Mouse (Mus musculus) thymus, adult 2 months (tissue): ENCODE measurements at regions not wholly inside any gene's neighbourhood (a gene's known extent, or its start where the extent isn't known, plus 50 kb on each side); places are given as distances from the start of the nearest gene placed in this dataset.

Experiments
- DNase-seq: peaks from one replicate; pipeline ENCODE4 v3.0.0; 2021
- H3K27ac ChIP-seq: fragments of 200-500 bp; 2 replicates; pipeline ENCODE4 v1.5.1; 2012; ENCODE audit warnings: low read length, control low read depth; ENCODE audit not compliant: control insufficient read depth, insufficient read depth
- H3K27me3 ChIP-seq: fragments of 200-500 bp; 2 replicates; pipeline ENCODE4 v1.6.1; 2012; ENCODE audit warnings: mild to moderate bottlenecking, low read length, moderate library complexity, mixed read lengths; ENCODE audit not compliant: control insufficient read depth, insufficient read depth
- H3K36me3 ChIP-seq: fragments of 200-500 bp; 2 replicates; pipeline ENCODE4 v1.6.1; 2012; ENCODE audit warnings: mild to moderate bottlenecking, low read length, moderate library complexity; ENCODE audit not compliant: control insufficient read depth, insufficient read depth
- H3K4me1 ChIP-seq: fragments of 200-500 bp; replicated peaks from 2 replicates; pipeline ENCODE4 v1.6.1; 2012; ENCODE audit warnings: low read length; ENCODE audit not compliant: control insufficient read depth, insufficient read depth
- H3K4me3 ChIP-seq: fragments of 200-500 bp; 2 replicates; pipeline ENCODE4 v1.5.1; 2012; ENCODE audit warnings: mild to moderate bottlenecking, low read length, control low read depth, moderate library complexity; ENCODE audit not compliant: control insufficient read depth, insufficient read depth
- CTCF ChIP-seq: fragments of 200-500 bp; IDR thresholded peaks from 2 replicates; pipeline ENCODE4 v1.5.1; 2012; ENCODE audit warnings: mild to moderate bottlenecking, control low read depth, low read length, moderate library complexity, borderline replicate concordance; ENCODE audit not compliant: control insufficient read depth, poor library complexity, insufficient read depth; ENCODE audit errors: extremely low read depth
- POLR2A ChIP-seq: fragments of 200-500 bp; IDR thresholded peaks from 2 replicates; pipeline ENCODE4 v1.6.1; 2012; ENCODE audit warnings: mild to moderate bottlenecking, low read length, control low read depth, moderate library complexity; ENCODE audit not compliant: control insufficient read depth, poor library complexity, insufficient read depth; ENCODE audit errors: extremely low read depth
- WGBS: fragments of 180-500 bp; shearing (Covaris S2); methylation state at CpG from one replicate; pipeline ENCODE4 v1.1.7; 2018; 5-methylcytosine and 5-hydroxymethylcytosine counted together

DNA sequence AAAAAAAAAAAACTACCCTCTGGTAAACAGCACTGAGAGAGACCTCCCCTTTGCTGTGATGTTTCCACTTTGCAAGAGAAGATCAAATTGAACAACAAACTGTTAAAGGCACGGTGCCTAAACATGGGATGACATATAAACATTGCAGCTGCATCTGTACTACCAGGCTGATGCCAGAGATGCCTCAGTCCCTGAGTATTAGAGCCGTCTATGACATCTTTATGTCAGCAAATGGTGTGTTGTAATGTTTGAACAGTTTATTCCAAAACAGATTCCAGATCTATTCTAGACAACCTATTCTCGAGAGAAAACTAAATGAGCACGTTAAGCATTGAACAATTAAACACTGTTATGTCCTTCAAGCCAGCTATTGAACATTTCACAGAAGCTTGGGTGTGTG is 381.8 kb upstream of the Npvf start:
- Histone ChIP-seq H3K27me3 (no peaks in the 10 kb centered on the region), H3K4me1 (no peaks in the 10 kb centered on the region), H3K27ac (no peak overlapping the region), H3K4me3 (no peak overlapping the region), H3K36me3 (no peaks in the 10 kb centered on the region)
- no peak for DNase-seq
- TF ChIP-seq CTCF = no peak
- no peak for TF ChIP-seq POLR2A
- 82% methylated on average over 4 of the region's 4 CpGs for WGBS

GRCm38 (mm10) chr6:51036553-51036952 is 382.3 kb upstream of the Npvf start:
- no peak for DNase-seq
- Histone ChIP-seq H3K27ac (no peak overlapping the region), H3K27me3 (no peaks in the 10 kb centered on the region), H3K4me3 (no peak overlapping the region), H3K4me1 (no peaks in the 10 kb centered on the region), H3K36me3 (no peaks in the 10 kb centered on the region)
- WGBS = 74% methylated on average over 1 of the region's 1 CpGs
- no peak for TF ChIP-seq POLR2A

DNA sequence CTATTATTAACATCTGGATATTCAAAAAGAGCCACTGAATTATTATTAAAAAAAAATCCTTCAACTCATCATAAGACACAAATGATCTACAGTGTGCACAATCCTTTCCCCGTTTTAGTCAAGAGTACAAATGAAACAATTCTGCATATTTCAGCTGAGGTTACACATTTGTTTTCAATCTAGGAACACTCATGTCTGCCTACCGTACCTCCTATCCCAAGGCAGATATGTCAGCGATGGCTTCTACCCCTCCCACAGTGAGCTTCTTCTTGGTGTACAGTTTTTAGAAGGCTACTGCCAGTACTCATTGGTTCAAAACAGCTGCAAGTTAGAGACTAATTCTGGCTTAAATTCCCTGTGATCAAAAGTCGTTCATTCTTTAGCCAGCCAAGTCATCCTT is 382.7 kb upstream of the Npvf start:
- no peaks in the 10 kb centered on the region for H3K27me3 ChIP-seq

GRCm38 (mm10) chr6:51039486-51040180 is 385.4 kb upstream of the Npvf start:
- WGBS = 92% methylated on average over 20 of the region's 20 CpGs
- H3K4me1 ChIP-seq = no peaks in the 10 kb centered on the region
- DNase-seq = no peak

More for the DNA sequence above, 382.7 kb upstream of the Npvf start:
- no peak for TF ChIP-seq CTCF
- TF ChIP-seq POLR2A = no peak
- Histone ChIP-seq H3K27ac (no peak overlapping the region), H3K36me3 (no peaks in the 10 kb centered on the region), H3K4me3 (no peak overlapping the region), H3K4me1 (no peaks in the 10 kb centered on the region)
- 82% methylated on average over 4 of the region's 4 CpGs for WGBS
- no peak for DNase-seq

GRCm38 (mm10) chr6:51043970-51044369 is 388.5 kb upstream of the Nfe2l3 start:
- H3K4me1 ChIP-seq = no peaks in the 10 kb centered on the region
- H3K27ac ChIP-seq = no peak overlapping the region
- H3K4me3 ChIP-seq = no peak overlapping the region
- H3K36me3 ChIP-seq = no peaks in the 10 kb centered on the region
- DNase-seq = no peak
- WGBS = 93% methylated on average over 7 of the region's 7 CpGs
- H3K27me3 ChIP-seq = no peaks in the 10 kb centered on the region
- TF ChIP-seq POLR2A (no peak), CTCF (no peak)

More at GRCm38 (mm10) chr6:51039486-51040180, 385.4 kb upstream of the Npvf start:
- H3K36me3 ChIP-seq = no peaks in the 10 kb centered on the region
- H3K27me3 ChIP-seq = no peaks in the 10 kb centered on the region
- TF ChIP-seq CTCF (no peak), POLR2A (no peak)
- no peak overlapping the region for H3K4me3 ChIP-seq
- no peak overlapping the region for H3K27ac ChIP-seq

- TF ChIP-seq CTCF (no peak), POLR2A (no peak)
- 96% methylated on average over 14 of the region's 14 CpGs for WGBS
- H3K4me3 ChIP-seq = no peak overlapping the region
- DNase-seq = no peak
- no peak overlapping the region for H3K27ac ChIP-seq
- H3K27me3 ChIP-seq = no peaks in the 10 kb centered on the region
- H3K4me1 ChIP-seq = no peaks in the 10 kb centered on the region
- no peaks in the 10 kb centered on the region for H3K36me3 ChIP-seq
Measured at GRCm38 (mm10) chr6:51044873-51045272, 387.6 kb upstream of the Nfe2l3 start.

GRCm38 (mm10) chr6:51052451-51052921 is 380.0 kb upstream of the Nfe2l3 start:
- DNase-seq = no peak
- H3K27me3 ChIP-seq = no peaks in the 10 kb centered on the region
- no peaks in the 10 kb centered on the region for H3K4me1 ChIP-seq
- H3K36me3 ChIP-seq = no peaks in the 10 kb centered on the region
- 85% methylated on average over 5 of the region's 5 CpGs for WGBS
- no peak for TF ChIP-seq CTCF
- no peak for TF ChIP-seq POLR2A
- no peak overlapping the region for H3K27ac ChIP-seq
- no peak overlapping the region for H3K4me3 ChIP-seq
